Mouse (Mus musculus) limb, embryonic 14.5 days (tissue): ENCODE measurements around the gene Apol7c. TPM values are rescaled to one million over a fixed set of nuclear protein-coding genes. Genes with fewer than 3 reads are reported as not detected.
"Not testable (repeated sequence)": the region's sequence is repeated elsewhere in the genome, so short reads cannot be mapped to it uniquely, and the experiment has no call there.

Experiments
- ATAC-seq: fragments of 200-750 bp; cut with Nextera tagmentation; 2 replicates; pipeline ENCODE4 v1.8.0; 2017; ENCODE audit warnings: low read depth, moderate number of reproducible peaks, moderate TSS enrichment; ENCODE audit not compliant: low FRiP score
- DNase-seq: peaks from one replicate; pipeline ENCODE4 v3.0.0-alpha.2; 2015; ENCODE audit warnings: low spot score
- H3K27ac ChIP-seq: fragments of 300-500 bp; sonication (generic); replicated peaks from 2 replicates; pipeline ENCODE4 v1.5.1; 2014; ENCODE audit warnings: low read depth, mild to moderate bottlenecking, low read length, moderate library complexity, mixed read lengths
- H3K27me3 ChIP-seq: fragments of 300-500 bp; sonication (generic); 2 replicates; pipeline ENCODE4 v1.6.1; 2014; ENCODE audit warnings: low read length, mixed read lengths; ENCODE audit not compliant: control insufficient read depth, insufficient read depth
- H3K36me3 ChIP-seq: fragments of 300-500 bp; sonication (generic); 2 replicates; pipeline ENCODE4 v1.6.1; 2014; ENCODE audit warnings: mild to moderate bottlenecking, low read length, moderate library complexity, mixed read lengths; ENCODE audit not compliant: control insufficient read depth, insufficient read depth
- H3K4me1 ChIP-seq: fragments of 300-500 bp; sonication (generic); 2 replicates; pipeline ENCODE4 v1.6.1; 2014; ENCODE audit warnings: antibody characterized with exemption, low read length, mixed read lengths; ENCODE audit not compliant: control insufficient read depth, insufficient read depth
- H3K4me2 ChIP-seq: fragments of 300-500 bp; sonication (generic); replicated peaks from 2 replicates; pipeline ENCODE4 v1.6.1; 2014; ENCODE audit warnings: low read depth, mild to moderate bottlenecking, low read length, moderate library complexity; ENCODE audit not compliant: severe bottlenecking
- H3K4me3 ChIP-seq: fragments of 300-500 bp; sonication (generic); replicated peaks from 2 replicates; pipeline ENCODE4 v1.5.1; 2014; ENCODE audit warnings: low read length
- H3K9ac ChIP-seq: fragments of 300-500 bp; sonication (generic); 2 replicates; pipeline ENCODE4 v1.6.1; 2014; ENCODE audit warnings: mild to moderate bottlenecking, low read depth, low read length, moderate library complexity; ENCODE audit not compliant: severe bottlenecking
- H3K9me3 ChIP-seq: fragments of 300-500 bp; sonication (generic); 2 replicates; pipeline ENCODE4 v1.6.1; 2016; ENCODE audit warnings: low read length; ENCODE audit not compliant: control insufficient read depth
- POLR2A ChIP-seq: fragments of 200-500 bp; IDR thresholded peaks from 2 replicates; pipeline ENCODE4 v1.8.0; 2012; ENCODE audit warnings: inconsistent platforms, mild to moderate bottlenecking, moderate library complexity, borderline replicate concordance; ENCODE audit not compliant: insufficient read depth, insufficient read length; ENCODE audit errors: extremely low read depth
- WGBS: fragments of 180-500 bp; shearing (Covaris S2); extraction: QIAGEN DNeasy Blood & Tissue Kit; methylation state at CpG from one replicate; pipeline ENCODE4 v1.1.7; 2014; 5-methylcytosine and 5-hydroxymethylcytosine counted together
- polyA plus RNA-seq, 2 experiments: library from polyadenylated mRNA; depleted of rRNA in 1 of 2; stranded (reverse) in 1 of 2; unstranded in 1 of 2; fragments of >200 nt; fragmentation: Nextera tagmentation in 1 of 2; extraction: Ambion mirVana in 1 of 2; gene quantifications; 2 replicates each; pipeline versions ENCODE4 v1.2.1 to v1.2.3; 2012 to 2014

Apol7c gene
- 0.03 TPM in 1 of 2 replicates, not detected in the other for polyA plus RNA-seq (2012; rRNA removed)
- polyA plus RNA-seq (2014; fragmentation: Nextera tagmentation; extraction: Ambion mirVana) = not detected in 2 replicates

DNA sequence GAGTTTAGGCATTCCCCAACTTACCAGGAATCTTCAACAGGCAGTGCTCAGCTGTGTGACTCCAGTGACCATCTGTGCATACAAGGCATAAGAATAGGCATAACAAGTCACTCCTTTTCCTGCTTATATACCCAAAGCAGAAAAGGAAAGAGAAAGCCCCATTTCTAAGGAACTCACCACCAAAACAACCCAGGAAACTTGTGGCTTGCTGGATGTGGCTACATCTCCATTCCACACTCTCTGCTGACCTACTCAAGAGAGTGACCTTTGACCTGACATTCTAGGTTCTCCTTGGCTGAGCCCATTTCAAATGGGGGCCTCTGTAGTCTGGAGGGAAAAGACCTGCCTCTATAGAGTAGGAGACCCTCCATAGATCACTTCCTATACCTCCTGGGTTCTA is at the start of gene Apol7c:
Apol7c (minus strand) TSS at position 101 of the 400 bp plus-strand sequence.
- DNase-seq (no peak), ATAC-seq (no peak)
- Histone ChIP-seq H3K9ac (no peak within 1 kb of the TSS), H3K27ac (no peak within 1 kb of the TSS), H3K4me3 (no peak within 1 kb of the TSS), H3K27me3 (no peaks in the 10 kb centered on the region), H3K36me3 (no peaks in the 10 kb centered on the region), H3K4me2 (no peak within 1 kb of the TSS), H3K4me1 (no peaks in the 10 kb centered on the region), H3K9me3 (no peaks in the 10 kb centered on the region)
- no peak for TF ChIP-seq POLR2A

GRCm38 (mm10) chr15:77581681-77582080 is 48.6 kb upstream of the Apol7c start:
- no peak overlapping the region for H3K27ac ChIP-seq
- no peak for TF ChIP-seq POLR2A
- peaks cover 4% of the 10 kb centered on the region; the same call in 1 of the 2 replicates for H3K9me3 ChIP-seq
- no peak for ATAC-seq
- no peaks in the 10 kb centered on the region for H3K36me3 ChIP-seq
- H3K4me2 ChIP-seq = no peak overlapping the region
- no peaks in the 10 kb centered on the region for H3K4me1 ChIP-seq
- WGBS = 62% methylated on average over 1 of the region's 1 CpGs
- no peak overlapping the region for H3K9ac ChIP-seq
- H3K4me3 ChIP-seq = no peak overlapping the region
- H3K27me3 ChIP-seq = no peaks in the 10 kb centered on the region
- no peak for DNase-seq

DNA sequence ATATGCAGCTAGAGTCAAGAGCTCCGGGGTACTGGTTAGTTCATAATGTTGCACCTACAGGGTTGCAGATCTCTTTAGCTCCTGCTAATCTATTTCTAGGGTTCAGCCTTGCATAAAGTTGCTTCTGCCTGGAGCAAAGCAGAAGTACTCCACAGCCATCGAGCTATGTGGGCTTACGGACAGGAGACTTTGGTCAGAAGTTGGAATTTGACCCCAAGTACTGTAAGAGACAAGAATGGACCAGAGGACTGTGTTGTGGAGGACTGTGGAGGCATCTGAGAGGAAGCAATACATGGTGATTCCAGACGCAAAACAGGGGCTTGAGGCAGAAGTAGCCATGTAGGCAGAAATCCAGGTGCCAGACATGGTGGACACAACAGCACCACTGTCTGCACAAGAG is 46.2 kb upstream of the Apol7c start:
- H3K4me3 ChIP-seq = no peak overlapping the region
- H3K9me3 ChIP-seq = peaks cover 4% of the 10 kb centered on the region; the same call in 1 of the 2 replicates
- WGBS = 89% methylated on average over 4 of the region's 4 CpGs
- no peaks in the 10 kb centered on the region for H3K36me3 ChIP-seq
- DNase-seq = no peak
- no peak for TF ChIP-seq POLR2A
- H3K9ac ChIP-seq = no peak overlapping the region
- H3K27ac ChIP-seq = no peak overlapping the region
- H3K4me1 ChIP-seq = no peaks in the 10 kb centered on the region
- no peaks in the 10 kb centered on the region for H3K27me3 ChIP-seq
- ATAC-seq = no peak
- H3K4me2 ChIP-seq = no peak overlapping the region

- Histone ChIP-seq H3K9ac (no peak overlapping the region), H3K4me2 (no peak overlapping the region), H3K9me3 (peaks cover 2% of the 10 kb centered on the region; the same call in 1 of the 2 replicates), H3K4me1 (no peaks in the 10 kb centered on the region), H3K27me3 (no peaks in the 10 kb centered on the region), H3K36me3 (no peaks in the 10 kb centered on the region), H3K27ac (no peak overlapping the region), H3K4me3 (no peak overlapping the region)
- no peak for TF ChIP-seq POLR2A
- no peak for DNase-seq
- WGBS = 93% methylated on average over 2 of the region's 2 CpGs
- no peak for ATAC-seq
These were observed 45.7 kb upstream of the Apol7c start for GRCm38 (mm10) chr15:77578801-77579200.

GRCm38 (mm10) chr15:77563219-77563618 is 30.1 kb upstream of the Apol7c start:
- H3K4me1 ChIP-seq = no peaks in the 10 kb centered on the region
- H3K27ac ChIP-seq = no peak overlapping the region
- no peaks in the 10 kb centered on the region for H3K36me3 ChIP-seq
- ATAC-seq = no peak
- H3K4me3 ChIP-seq = no peak overlapping the region
- TF ChIP-seq POLR2A = no peak
- H3K27me3 ChIP-seq = no peaks in the 10 kb centered on the region
- no peaks in the 10 kb centered on the region for H3K9me3 ChIP-seq
- H3K4me2 ChIP-seq = no peak overlapping the region
- DNase-seq = no peak
- no peak overlapping the region for H3K9ac ChIP-seq

DNA sequence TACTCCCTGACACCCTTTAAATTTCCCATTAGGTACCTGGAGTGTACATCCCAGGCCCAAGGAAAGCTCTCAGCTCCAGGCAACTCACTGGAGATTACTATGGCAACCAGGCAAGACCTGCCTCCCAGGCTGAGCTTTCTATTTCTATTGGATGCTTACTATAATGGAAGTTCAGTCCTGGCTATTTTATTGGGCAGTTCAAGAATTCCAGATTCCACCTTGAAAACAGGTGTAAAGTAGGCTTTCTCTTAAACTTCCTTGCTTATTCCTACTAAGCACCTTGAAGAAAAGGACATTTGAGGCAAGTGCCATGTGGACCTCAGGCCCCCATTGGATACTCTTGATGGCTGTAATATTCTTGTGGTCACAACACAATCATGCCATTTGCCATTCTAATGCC is 28.7 kb upstream of the Apol7c start, which contains the start of gene 1700025B11Rik:
1700025B11Rik (minus strand) TSS at position 101 of the 400 bp plus-strand sequence.
- no peak for TF ChIP-seq POLR2A
- H3K36me3 ChIP-seq = no peaks in the 10 kb centered on the region
- no peak within 1 kb of the TSS for H3K9ac ChIP-seq
- H3K4me2 ChIP-seq = no peak within 1 kb of the TSS
- no peak for ATAC-seq
- no peak for DNase-seq
- no peaks in the 10 kb centered on the region for H3K9me3 ChIP-seq
- H3K27me3 ChIP-seq = no peaks in the 10 kb centered on the region
- H3K27ac ChIP-seq = no peak within 1 kb of the TSS
- H3K4me3 ChIP-seq = no peak within 1 kb of the TSS
- no peaks in the 10 kb centered on the region for H3K4me1 ChIP-seq

- DNase-seq, H3K4me2 ChIP-seq, H3K9ac ChIP-seq, H3K27ac ChIP-seq, H3K9me3 ChIP-seq, H3K4me1 ChIP-seq, H3K36me3 ChIP-seq, ATAC-seq, H3K4me3 ChIP-seq, H3K27me3 ChIP-seq: not testable (repeated sequence)
- WGBS = 57% methylated on average over 1 of the region's 1 CpGs
These were observed 6.1 kb upstream of the Apol7c start for GRCm38 (mm10) chr15:77539221-77539620.

- H3K4me2 ChIP-seq, H3K36me3 ChIP-seq, H3K27me3 ChIP-seq, H3K9ac ChIP-seq, H3K4me1 ChIP-seq, H3K9me3 ChIP-seq, H3K4me3 ChIP-seq, ATAC-seq, H3K27ac ChIP-seq: not testable (repeated sequence)
- peak; percentile 31 for DNase-seq
- WGBS = 16% methylated on average over 6 of the region's 6 CpGs
These were observed 9.8 kb downstream of the Apol7c start for GRCm38 (mm10) chr15:77523186-77523843.
